Mouse (Mus musculus) thymus, adult 2 months (tissue): ENCODE results near the gene Rab12.

Experiments used
- CTCF ChIP-seq: fragments of 200-500 bp; IDR thresholded peaks from 2 replicates; pipeline ENCODE4 v1.5.1; 2012; ENCODE audit warnings: mild to moderate bottlenecking, control low read depth, low read length, moderate library complexity, borderline replicate concordance; ENCODE audit not compliant: control insufficient read depth, poor library complexity, insufficient read depth; ENCODE audit errors: extremely low read depth
- POLR2A ChIP-seq: fragments of 200-500 bp; IDR thresholded peaks from 2 replicates; pipeline ENCODE4 v1.6.1; 2012; ENCODE audit warnings: mild to moderate bottlenecking, low read length, control low read depth, moderate library complexity; ENCODE audit not compliant: control insufficient read depth, poor library complexity, insufficient read depth; ENCODE audit errors: extremely low read depth

DNA sequence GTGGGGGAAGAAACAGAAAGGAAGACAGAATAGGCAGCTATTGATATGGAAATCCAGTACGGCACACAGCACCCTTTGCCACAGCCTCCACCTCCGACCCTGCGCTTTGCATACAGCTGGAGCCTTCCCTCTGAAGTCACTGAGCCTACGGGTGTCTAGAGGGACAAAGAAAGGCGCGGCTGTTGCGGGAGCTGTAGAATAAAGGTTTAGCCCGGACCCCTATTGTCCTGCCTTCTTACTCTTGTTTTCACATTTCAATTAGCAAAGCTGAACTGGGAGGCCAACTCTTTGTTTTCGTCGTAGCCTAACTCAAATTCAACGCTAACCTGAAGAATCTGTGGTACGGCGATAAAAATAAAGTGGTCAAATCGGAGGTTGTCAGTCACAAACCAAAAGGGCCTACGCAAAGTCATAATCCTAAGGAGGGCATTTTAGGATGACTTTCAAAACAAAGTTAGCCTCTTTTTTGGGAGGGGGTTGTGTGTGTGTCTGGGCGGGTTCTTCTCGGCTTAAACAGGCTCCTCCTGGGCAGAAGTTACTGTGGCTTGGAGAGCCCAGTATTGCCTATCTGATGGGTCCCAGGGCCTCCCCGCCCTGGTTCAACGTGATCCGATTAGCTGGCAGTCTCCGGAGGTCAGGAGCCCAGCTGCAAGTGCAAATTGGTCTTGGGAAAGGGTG lies 39.6 kb downstream of the Rab12 start:
- no peak for TF ChIP-seq POLR2A
- TF ChIP-seq CTCF = no peak
